Mouse (Mus musculus): ENCODE data around the gene Aldh2. TPM values are rescaled to one million over a fixed set of nuclear protein-coding genes. Genes with fewer than 3 reads are reported as not detected.
A peak's percentile ranks its signal among the peaks of the same experiment; 100 is the strongest.

Gene Aldh2
- total RNA-seq, 2 experiments from 2014 or later = 99.7 to 104 TPM

GRCm38 (mm10) chr5:121597332-121597731 is 3.7 kb upstream of the Aldh2 start:
- DNase-seq (ENCODE audit: low spot score in 2 of 2) = no peak
- intact Hi-C loops (cut with DNase I) = no loop called here

GRCm38 (mm10) chr5:121596226-121596625 is 2.6 kb upstream of the Aldh2 start:
- DNase-seq (ENCODE audit: low spot score in 2 of 2) = no peak
- intact Hi-C loops (cut with DNase I) = no loop called here

- DNase-seq (ENCODE audit: low spot score in 2 of 2) = no peak
These were observed 2.1 kb upstream of the Aldh2 start for GRCm38 (mm10) chr5:121595758-121596157.

GRCm38 (mm10) chr5:121594714-121595313 is 1.2 kb upstream of the Aldh2 start:
- DNase-seq (ENCODE audit: low spot score in 2 of 2) = no peak
- intact Hi-C loops (cut with DNase I) = no loop called here

More at GRCm38 (mm10) chr5:121595758-121596157, 2.1 kb upstream of the Aldh2 start:
- intact Hi-C loops (cut with DNase I) = no loop called here

- DNase-seq (ENCODE audit: low spot score in 2 of 2) = no peak
- intact Hi-C loops (cut with DNase I) = no loop called here
These were observed 712 bp downstream of the Aldh2 start for GRCm38 (mm10) chr5:121592816-121593407.

GRCm38 (mm10) chr5:121592064-121592815 is 1.4 kb downstream of the Aldh2 start:
- DNase-seq (ENCODE audit: low spot score in 2 of 2) = no peak
- intact Hi-C loops (cut with DNase I) = no loop called here

- intact Hi-C loops (cut with DNase I) = no loop called here
- no peak for DNase-seq (ENCODE audit: low spot score in 2 of 2)
These were observed 2.1 kb downstream of the Aldh2 start for GRCm38 (mm10) chr5:121591417-121592063.

- DNase-seq (ENCODE audit: low spot score in 2 of 2) = no peak
- intact Hi-C loops (cut with DNase I) = no loop called here
These were observed 3.7 kb downstream of the Aldh2 start for GRCm38 (mm10) chr5:121589928-121590327.

- peak; percentile 71 to 90 for DNase-seq (ENCODE audit: low spot score in 2 of 2)
- intact Hi-C loops (cut with DNase I) = no loop called here
These were observed 7.1 kb downstream of the Aldh2 start for GRCm38 (mm10) chr5:121586400-121587039.

GRCm38 (mm10) chr5:121585699-121586098 is 7.9 kb downstream of the Aldh2 start:
- DNase-seq (ENCODE audit: low spot score in 2 of 2) = peak in 1 of 2 experiments; percentile 19
- intact Hi-C loops (cut with DNase I) = no loop called here

GRCm38 (mm10) chr5:121585005-121585404 is 8.6 kb downstream of the Aldh2 start:
- intact Hi-C loops (cut with DNase I) = no loop called here
- no peak for DNase-seq (ENCODE audit: low spot score in 2 of 2)

- DNase-seq (ENCODE audit: low spot score in 2 of 2) = peak; percentile 52 to 65
- intact Hi-C loops (cut with DNase I) = no loop called here
These were observed 9.7 kb downstream of the Aldh2 start for GRCm38 (mm10) chr5:121583765-121584501.

GRCm38 (mm10) chr5:121581945-121582344 is 11.7 kb downstream of the Aldh2 start:
- no peak for DNase-seq (ENCODE audit: low spot score in 2 of 2)
- intact Hi-C loops (cut with DNase I) = no loop called here

GRCm38 (mm10) chr5:121576927-121577488 is 16.6 kb downstream of the Aldh2 start:
- intact Hi-C loops (cut with DNase I) = no loop called here
- no peak for DNase-seq (ENCODE audit: low spot score in 2 of 2)

GRCm38 (mm10) chr5:121575867-121576266 is 17.8 kb downstream of the Aldh2 start:
- intact Hi-C loops (cut with DNase I) = no loop called here
- DNase-seq (ENCODE audit: low spot score in 2 of 2) = no peak

- no peak for DNase-seq (ENCODE audit: low spot score in 2 of 2)
- intact Hi-C loops (cut with DNase I) = no loop called here
These were observed 19.5 kb downstream of the Aldh2 start for GRCm38 (mm10) chr5:121574145-121574544.

- intact Hi-C loops (cut with DNase I) = no loop called here
- no peak for DNase-seq (ENCODE audit: low spot score in 2 of 2)
These were observed 22.8 kb downstream of the Aldh2 start for GRCm38 (mm10) chr5:121570787-121571186.

- intact Hi-C loops (cut with DNase I) = no loop called here
- DNase-seq (ENCODE audit: low spot score in 2 of 2) = no peak
These were observed 23.7 kb downstream of the Aldh2 start for GRCm38 (mm10) chr5:121569881-121570420.
